Mouse (Mus musculus) spleen, postnatal 0 days (tissue): ENCODE measurements around the gene Skint5. TPM values are rescaled to one million over a fixed set of nuclear protein-coding genes. Genes with fewer than 3 reads are reported as not detected.

Experiments
- polyA plus RNA-seq: library from polyadenylated mRNA; unstranded; fragments of >200 nt; fragmentation: Nextera tagmentation; extraction: Ambion mirVana; gene quantifications from 2 replicates; pipeline ENCODE4 v1.2.1, GENCODE M21; 2015

The Skint5 gene
- not detected in 2 replicates for polyA plus RNA-seq

GRCm38 (mm10) chr4:113999403-113999802, at the start of gene Skint5:
Skint5 (minus strand) TSS chr4:113999503.

Other genes with a start within 250 kb of the Skint5 start
- not detected in 2 replicates for gene Skint11, start 163.9 kb upstream of the Skint5 start, polyA plus RNA-seq